Mouse (Mus musculus) spleen, adult 2 months (tissue): ENCODE results near the gene Dgcr2.

Source experiments
- CTCF ChIP-seq: fragments of 200-500 bp; IDR thresholded peaks from 2 replicates; pipeline ENCODE4 v1.5.1; 2011; ENCODE audit warnings: mild to moderate bottlenecking, inconsistent platforms; ENCODE audit not compliant: insufficient read depth, insufficient read length, insufficient replicate concordance; ENCODE audit errors: extremely low read depth
- POLR2A ChIP-seq: fragments of 200-500 bp; IDR thresholded peaks from 2 replicates; pipeline ENCODE4 v1.6.1; 2011; ENCODE audit warnings: low read depth, low read length, inconsistent platforms

GRCm38 (mm10) chr16:17928627-17929104 lies 30.3 kb upstream of the Dgcr2 start:
- TF ChIP-seq POLR2A (no peak), CTCF (peak; percentile 51; the same call in 1 of the 2 replicates)
